Mouse (Mus musculus) adrenal gland (tissue): ENCODE results near the gene Caap1.

ENCODE experiments used
- intact Hi-C: fragments of 180-260 bp; cut with DNase I; formaldehyde crosslinking; loops from one replicate; pipeline ENCODE4 v1.15.1; 2025

The Caap1 gene

GRCm38 (mm10) chr4:94517631-94518030, 39.0 kb downstream of the Caap1 start:
- intact Hi-C loops = loop anchor here (5.0 kb wide), 1 partner anchor 255 kb away; no protein-coding TSS in a partner anchor

DNA sequence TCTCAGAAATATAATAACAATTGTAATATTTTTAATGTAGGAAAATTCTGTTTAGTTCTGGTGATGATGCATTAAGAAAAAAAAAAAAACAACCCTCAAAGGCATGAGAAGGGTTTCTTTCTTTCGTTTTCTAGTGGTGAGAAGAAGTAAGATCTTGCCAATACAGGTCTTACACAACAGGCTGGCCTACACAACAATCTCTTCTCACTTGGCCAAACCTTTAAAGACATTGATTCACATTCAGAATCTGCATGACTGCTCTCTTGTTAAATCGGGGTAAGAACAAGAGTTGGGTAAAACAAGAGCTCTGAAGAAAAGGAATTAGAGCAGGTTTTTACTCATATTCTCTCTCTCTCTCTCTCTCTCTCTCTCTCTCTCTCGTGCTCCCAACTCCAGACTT, 41.2 kb downstream of the Caap1 start:
- intact Hi-C loops = loop anchor here (5.0 kb wide), 1 partner anchor 253 kb away; no protein-coding TSS in a partner anchor

GRCm38 (mm10) chr4:94476749-94477399, 79.7 kb downstream of the Caap1 start:
- intact Hi-C loops = no loop called here

DNA sequence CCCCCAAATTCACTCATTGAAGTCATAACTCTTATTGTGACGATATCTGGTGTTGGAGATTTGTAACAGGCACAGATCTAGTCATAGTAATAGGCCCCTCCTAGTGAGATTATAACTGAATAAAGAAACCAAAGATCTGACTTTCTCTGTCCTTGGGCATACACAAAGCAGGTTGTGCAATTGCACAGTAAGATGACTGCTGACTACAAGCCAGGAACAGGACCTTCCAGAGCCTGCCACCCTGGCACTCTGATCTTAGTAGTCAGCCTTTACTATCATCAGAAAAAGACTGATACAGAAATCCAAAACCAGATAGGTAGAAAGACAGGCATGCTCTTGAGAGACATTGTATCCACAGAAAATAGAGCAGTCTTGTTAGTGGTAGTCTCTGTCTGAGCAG, 83.3 kb downstream of the Caap1 start:
- intact Hi-C loops = no loop called here

GRCm38 (mm10) chr4:94459424-94459823, 97.2 kb downstream of the Caap1 start:
- intact Hi-C loops = no loop called here

- intact Hi-C loops = no loop called here
Observed at GRCm38 (mm10) chr4:94454857-94455256, 101.7 kb downstream of the Caap1 start.
